Mouse (Mus musculus) midbrain, embryonic 12.5 days (tissue): Measurements from ENCODE around the gene Gpr61. TPM values are rescaled to one million over a fixed set of nuclear protein-coding genes. Genes with fewer than 3 reads are reported as not detected.

ENCODE experiments used
- ATAC-seq: fragments of 200-750 bp; cut with Nextera tagmentation; 2 replicates; pipeline ENCODE4 v1.8.0; 2017; ENCODE audit warnings: low read depth, moderate TSS enrichment, moderate library complexity; ENCODE audit not compliant: low FRiP score
- H3K27ac ChIP-seq: fragments of 300-500 bp; sonication (generic); replicated peaks from 2 replicates; pipeline ENCODE4 v1.5.1; 2016; ENCODE audit warnings: mild to moderate bottlenecking
- H3K27me3 ChIP-seq: fragments of 300-500 bp; sonication (generic); 2 replicates; pipeline ENCODE4 v1.6.1; 2016; ENCODE audit warnings: mild to moderate bottlenecking
- H3K36me3 ChIP-seq: fragments of 300-500 bp; sonication (generic); 2 replicates; pipeline ENCODE4 v1.6.1; 2016
- H3K4me1 ChIP-seq: fragments of 300-500 bp; sonication (generic); 2 replicates; pipeline ENCODE4 v1.6.1; 2016
- H3K4me2 ChIP-seq: fragments of 300-500 bp; sonication (generic); replicated peaks from 2 replicates; pipeline ENCODE4 v1.6.1; 2016; ENCODE audit warnings: mild to moderate bottlenecking, moderate library complexity
- H3K4me3 ChIP-seq: fragments of 300-500 bp; sonication (generic); 2 replicates; pipeline ENCODE4 v1.5.1; 2016; ENCODE audit warnings: mild to moderate bottlenecking
- H3K9ac ChIP-seq: fragments of 300-500 bp; sonication (generic); replicated peaks from 2 replicates; pipeline ENCODE4 v1.6.1; 2016; ENCODE audit warnings: mild to moderate bottlenecking, moderate library complexity
- H3K9me3 ChIP-seq: fragments of 300-500 bp; sonication (generic); 2 replicates; pipeline ENCODE4 v1.6.1; 2016; ENCODE audit warnings: mild to moderate bottlenecking
- WGBS: fragments of 180-500 bp; shearing (Covaris S2); methylation state at CpG from one replicate; pipeline ENCODE4 v1.1.7; 2016; 5-methylcytosine and 5-hydroxymethylcytosine counted together
- polyA plus RNA-seq: library from polyadenylated mRNA; unstranded; fragments of >200 nt; fragmentation: Nextera tagmentation; extraction: Ambion mirVana; gene quantifications from 2 replicates; pipeline ENCODE4 v1.2.1, GENCODE M21; 2016

The Gpr61 gene
- 0.80 and 1.0 TPM in 2 replicates for polyA plus RNA-seq

GRCm38 (mm10) chr3:108154656-108155055 lies at the start of gene Gpr61:
Gpr61 (minus strand) TSS chr3:108154882.
- WGBS = 52% methylated on average over 4 of the region's 4 CpGs
- Histone ChIP-seq H3K27me3 (no peaks in the 10 kb centered on the region), H3K27ac (no peak within 1 kb of the TSS), H3K9me3 (no peaks in the 10 kb centered on the region), H3K4me1 (peaks cover 21% of the 10 kb centered on the region), H3K4me3 (peak within 1 kb of the TSS; percentile 13), H3K4me2 (peak within 1 kb of the TSS; percentile 24; the same call in 1 of the 2 replicates), H3K36me3 (no peaks in the 10 kb centered on the region), H3K9ac (0 out of 2 replicates have a peak within 1 kb of the TSS, but pooled peaks have one; percentile 11)
- ATAC-seq = no peak

GRCm38 (mm10) chr3:108204470-108204869 lies 49.8 kb upstream of the Gpr61 start:
- WGBS = 88% methylated on average over 11 of the region's 11 CpGs
- no peak for ATAC-seq
- no peaks in the 10 kb centered on the region for H3K9me3 ChIP-seq
- no peak overlapping the region for H3K27ac ChIP-seq
- H3K4me3 ChIP-seq = no peak overlapping the region
- no peak overlapping the region for H3K9ac ChIP-seq
- peaks cover 42% of the 10 kb centered on the region for H3K4me1 ChIP-seq
- H3K4me2 ChIP-seq = no peak overlapping the region
- no peaks in the 10 kb centered on the region for H3K27me3 ChIP-seq
- H3K36me3 ChIP-seq = peaks cover 62% of the 10 kb centered on the region

GRCm38 (mm10) chr3:108203621-108204325 lies 49.1 kb upstream of the Gpr61 start:
- Histone ChIP-seq H3K4me1 (peaks cover 35% of the 10 kb centered on the region), H3K36me3 (peaks cover 68% of the 10 kb centered on the region), H3K4me3 (no peak overlapping the region), H3K4me2 (no peak overlapping the region), H3K27ac (no peak overlapping the region), H3K9me3 (no peaks in the 10 kb centered on the region), H3K27me3 (no peaks in the 10 kb centered on the region), H3K9ac (no peak overlapping the region)
- no peak for ATAC-seq
- 88% methylated on average over 11 of the region's 11 CpGs for WGBS

- peaks cover 73% of the 10 kb centered on the region for H3K36me3 ChIP-seq
- no peak overlapping the region for H3K27ac ChIP-seq
- no peak for ATAC-seq
- H3K27me3 ChIP-seq = no peaks in the 10 kb centered on the region
- WGBS = 96% methylated on average over 13 of the region's 13 CpGs
- no peak overlapping the region for H3K4me2 ChIP-seq
- H3K4me1 ChIP-seq = peaks cover 29% of the 10 kb centered on the region
- H3K9ac ChIP-seq = no peak overlapping the region; the same call in 1 of the 2 replicates
- no peak overlapping the region for H3K4me3 ChIP-seq
- no peaks in the 10 kb centered on the region for H3K9me3 ChIP-seq
Measured at GRCm38 (mm10) chr3:108203212-108203611, 48.5 kb upstream of the Gpr61 start.

- ATAC-seq = no peak
- H3K4me2 ChIP-seq = no peak overlapping the region
- H3K4me3 ChIP-seq = no peak overlapping the region
- H3K27ac ChIP-seq = no peak overlapping the region
- no peaks in the 10 kb centered on the region for H3K9me3 ChIP-seq
- peaks cover 27% of the 10 kb centered on the region for H3K4me1 ChIP-seq
- H3K9ac ChIP-seq = no peak overlapping the region
- peaks cover 68% of the 10 kb centered on the region for H3K36me3 ChIP-seq
- no peaks in the 10 kb centered on the region for H3K27me3 ChIP-seq
Measured at GRCm38 (mm10) chr3:108202506-108202905, 47.8 kb upstream of the Gpr61 start.

- peaks cover 46% of the 10 kb centered on the region for H3K4me1 ChIP-seq
- peak within 1 kb of the TSS; percentile 57 for H3K4me2 ChIP-seq
- H3K36me3 ChIP-seq = peaks cover 50% of the 10 kb centered on the region
- H3K9ac ChIP-seq = peak within 1 kb of the TSS; percentile 58
- peak within 1 kb of the TSS; percentile 62 for H3K4me3 ChIP-seq
- no peaks in the 10 kb centered on the region for H3K27me3 ChIP-seq
- WGBS = 4% methylated on average over 40 of the region's 44 CpGs
- ATAC-seq = peak; percentile 90
- peak within 1 kb of the TSS; percentile 87 for H3K27ac ChIP-seq
- H3K9me3 ChIP-seq = no peaks in the 10 kb centered on the region
Measured at GRCm38 (mm10) chr3:108200329-108201323, 45.9 kb upstream of the Gpr61 start, which contains the start of gene Cyb561d1. Cyb561d1 (minus strand) TSS chr3:108201212.

GRCm38 (mm10) chr3:108199231-108199630 lies 44.5 kb upstream of the Gpr61 start:
- Histone ChIP-seq H3K9me3 (no peaks in the 10 kb centered on the region), H3K4me3 (no peak overlapping the region), H3K4me1 (peaks cover 47% of the 10 kb centered on the region), H3K36me3 (peaks cover 36% of the 10 kb centered on the region), H3K27ac (0 out of 2 replicates have a peak overlapping the region, but pooled peaks have one; percentile 0), H3K9ac (no peak overlapping the region), H3K27me3 (no peaks in the 10 kb centered on the region), H3K4me2 (no peak overlapping the region)
- WGBS = 94% methylated on average over 6 of the region's 6 CpGs
- ATAC-seq = no peak

- WGBS = 25% methylated on average over 14 of the region's 14 CpGs
- no peak overlapping the region for H3K9ac ChIP-seq
Measured at GRCm38 (mm10) chr3:108197066-108197497, 42.4 kb upstream of the Gpr61 start.

GRCm38 (mm10) chr3:108195941-108196590 lies 41.4 kb upstream of the Gpr61 start:
- ATAC-seq = no peak
- H3K9me3 ChIP-seq = no peaks in the 10 kb centered on the region
- peaks cover 14% of the 10 kb centered on the region; the same call in 1 of the 2 replicates for H3K36me3 ChIP-seq
- no peak overlapping the region for H3K4me3 ChIP-seq
- H3K27ac ChIP-seq = peak overlapping the region; percentile 77
- H3K4me2 ChIP-seq = no peak overlapping the region
- H3K4me1 ChIP-seq = peaks cover 38% of the 10 kb centered on the region
- no peak overlapping the region for H3K9ac ChIP-seq
- WGBS = 82% methylated on average over 7 of the region's 7 CpGs
- H3K27me3 ChIP-seq = no peaks in the 10 kb centered on the region

More at GRCm38 (mm10) chr3:108197066-108197497, 42.4 kb upstream of the Gpr61 start:
- ATAC-seq = peak; percentile 35; the same call in 1 of the 2 replicates
- Histone ChIP-seq H3K4me3 (no peak overlapping the region), H3K27me3 (no peaks in the 10 kb centered on the region), H3K4me2 (peak overlapping the region; percentile 23), H3K4me1 (peaks cover 47% of the 10 kb centered on the region), H3K9me3 (no peaks in the 10 kb centered on the region), H3K36me3 (peaks cover 17% of the 10 kb centered on the region; the same call in 1 of the 2 replicates), H3K27ac (peak overlapping the region; percentile 77)

- ATAC-seq = no peak
- Histone ChIP-seq H3K27ac (no peak overlapping the region), H3K4me1 (peaks cover 32% of the 10 kb centered on the region), H3K9ac (no peak overlapping the region), H3K4me2 (no peak overlapping the region), H3K27me3 (no peaks in the 10 kb centered on the region), H3K9me3 (no peaks in the 10 kb centered on the region), H3K4me3 (no peak overlapping the region), H3K36me3 (peaks cover 14% of the 10 kb centered on the region; the same call in 1 of the 2 replicates)
- WGBS = 85% methylated on average over 4 of the region's 4 CpGs
Measured at GRCm38 (mm10) chr3:108195287-108195686, 40.6 kb upstream of the Gpr61 start.

- Histone ChIP-seq H3K27ac (no peak overlapping the region), H3K4me3 (no peak overlapping the region), H3K9ac (no peak overlapping the region), H3K36me3 (peaks cover 7% of the 10 kb centered on the region; the same call in 1 of the 2 replicates), H3K27me3 (no peaks in the 10 kb centered on the region), H3K4me2 (no peak overlapping the region), H3K4me1 (peaks cover 28% of the 10 kb centered on the region), H3K9me3 (no peaks in the 10 kb centered on the region)
- 82% methylated on average over 4 of the region's 4 CpGs for WGBS
- ATAC-seq = no peak
Measured at GRCm38 (mm10) chr3:108193686-108194085, 39.0 kb upstream of the Gpr61 start.
